Mouse (Mus musculus): ENCODE data around the gene Adgrf3.

DNA sequence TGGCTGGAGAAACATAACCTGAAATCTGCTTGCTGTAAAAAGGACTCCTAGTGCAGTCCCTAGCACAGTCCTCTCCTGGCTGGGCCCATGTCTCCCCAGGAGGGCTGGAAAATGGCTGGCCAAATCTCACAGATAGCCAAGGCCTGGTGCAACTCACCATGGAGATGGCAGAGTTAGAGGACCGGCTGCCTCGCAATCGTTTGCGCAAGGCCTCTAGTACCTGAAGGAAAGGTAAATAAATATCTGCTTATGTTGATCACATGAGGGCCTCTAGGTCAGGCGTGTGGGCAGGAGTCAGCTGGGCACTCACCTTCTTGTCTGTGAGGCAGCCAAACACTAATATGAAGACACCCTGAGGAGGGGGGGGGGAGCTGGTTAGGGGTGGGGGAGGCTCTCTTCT lies 10.2 kb downstream of the Adgrf3 start:
- TF ChIP-seq EP300 (optimal IDR thresholded peaks at IDR 0.05) (no peak), CTCF (IDR thresholded peaks at IDR 0.05; ENCODE audit: low read depth) (no peak)

All from stomach, postnatal 0 days (tissue).